8 mouse cellular contexts compared by ENCODE assay signal in the genomic region with DNA sequence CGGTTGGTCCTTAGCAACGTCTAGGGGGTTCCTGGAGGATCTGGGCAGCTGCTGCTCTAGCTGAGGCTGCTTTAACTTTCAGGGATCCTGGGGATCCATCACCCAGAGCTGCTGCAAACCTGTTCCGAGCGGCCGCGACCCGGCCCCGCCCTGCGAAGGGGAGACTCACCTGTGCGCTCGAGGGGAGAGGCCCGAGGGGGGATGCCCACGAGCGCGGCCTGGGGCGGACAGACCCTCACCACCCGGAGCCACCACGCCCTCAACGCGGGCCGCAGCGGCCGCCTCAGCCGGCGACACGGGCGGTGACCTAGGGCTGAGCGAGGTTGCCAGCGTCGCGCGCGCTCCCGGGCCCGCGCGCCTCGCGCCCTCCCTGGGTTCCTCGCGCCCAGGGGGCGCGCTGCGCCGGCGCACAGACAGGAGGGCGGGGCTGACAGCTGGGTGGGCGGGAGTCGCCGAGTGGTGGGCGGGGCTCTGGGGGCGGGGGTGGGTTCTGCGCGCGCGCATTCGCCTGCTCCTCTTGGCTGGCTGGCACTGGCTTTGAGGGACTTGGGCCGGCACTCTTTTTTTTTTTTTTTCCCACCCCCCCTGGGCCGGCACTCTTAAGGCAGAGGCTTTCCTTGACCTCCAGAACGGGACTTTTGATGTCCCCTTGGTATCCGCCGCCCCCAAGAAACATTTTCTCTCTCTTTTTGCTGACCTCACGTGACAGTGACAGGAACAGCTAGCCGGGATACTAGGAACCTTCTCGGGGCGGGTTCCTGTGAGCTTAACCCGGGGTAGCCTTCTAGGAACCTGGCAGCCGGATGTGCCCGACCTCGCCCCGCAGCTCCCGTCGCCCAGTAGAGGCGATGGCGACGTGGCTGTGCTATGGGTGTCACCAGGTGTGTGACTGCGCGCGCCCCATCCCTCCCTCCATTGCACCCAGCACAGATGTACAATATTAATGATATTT. TPM values are rescaled to one million over a fixed set of nuclear protein-coding genes. Genes with fewer than 3 reads are reported as not detected.
DNase-seq lines count a peak whose midpoint lies in the region; ATAC-seq lines count a peak whose summit lies in the region.

Gene Rcan3, minus strand, starts transcription at position 411 of the 952 bp plus-strand sequence.

- H3K9me3 ChIP-seq in hindbrain, embryonic 12.5 days (replicated peaks) = no peaks in the 10 kb centered on the region

- no peaks in the 10 kb centered on the region for H3K36me3 ChIP-seq in hindbrain, embryonic 12.5 days

- peak; percentile 75 for DNase-seq in T-cell, adult 2 months (ENCODE audit: low spot score)
- DNase-seq in cerebellum, postnatal 14 days = peak; percentile 86 to 88
- DNase-seq in frontal cortex, postnatal 14 days (ENCODE audit: low spot score in 2 of 2) = peak; percentile 25 to 40
- peak; percentile 54 to 62 for DNase-seq in layer of hippocampus, postnatal 14 days (ENCODE audit: low spot score in 2 of 2)
- peak; percentile 78 for DNase-seq in lung, postnatal 36 days
- DNase-seq in retina, embryonic 14.5 days (ENCODE audit: low spot score) = peak; percentile 90
- DNase-seq in thymus, postnatal 36 days = peak; percentile 79 to 81

- WGBS in hindbrain, embryonic 12.5 days = under 1% methylated on average over 64 of the region's 79 CpGs

- H3K4me2 ChIP-seq in hindbrain, embryonic 12.5 days (replicated peaks) = peak within 1 kb of the TSS; percentile 93

- H3K27ac ChIP-seq in hindbrain, embryonic 12.5 days = peak within 1 kb of the TSS; percentile 9

- H3K4me3 ChIP-seq in hindbrain, embryonic 12.5 days = peak within 1 kb of the TSS; percentile 78

- ATAC-seq in hindbrain, embryonic 12.5 days (ENCODE audit: low FRiP score) = peak; percentile 77

- peak within 1 kb of the TSS; percentile 90 for H3K9ac ChIP-seq in hindbrain, embryonic 12.5 days

- H3K4me1 ChIP-seq in hindbrain, embryonic 12.5 days = peaks cover 16% of the 10 kb centered on the region

- no peaks in the 10 kb centered on the region for H3K27me3 ChIP-seq in hindbrain, embryonic 12.5 days

RNA-seq across cellular contexts. Expression of gene Rcan3, which starts in this region (rescaled TPM):
- 20.0 and 20.1 TPM in 2 replicates for polyA plus RNA-seq in hindbrain, embryonic 12.5 days (2016; fragmentation: Nextera tagmentation; extraction: Ambion mirVana)
- 10 to 100 TPM; 30.6 to 32.5 TPM for total RNA-seq in layer of hippocampus, postnatal 14 days (2021)

Comparison
In these comparisons a context has a peak if more than half of its experiments do, and no peak if none do; other contexts are left out.
1. Peak in every context shown above with its lines: DNase-seq, ATAC-seq, H3K4me3 ChIP-seq and H3K27ac ChIP-seq.
2. DNase-seq: peak in every context shown above with its lines; median percentile 90 in retina, embryonic 14.5 days; 87 in cerebellum, postnatal 14 days; 80 in thymus, postnatal 36 days; 78 in lung, postnatal 36 days; 75 in T-cell, adult 2 months; 58 in layer of hippocampus, postnatal 14 days; 32 in frontal cortex, postnatal 14 days.